Mouse (Mus musculus): ENCODE measurements around the gene Elf1. TPM values are rescaled to one million over a fixed set of nuclear protein-coding genes. Genes with fewer than 3 reads are reported as not detected.

Gene Elf1
- 243 TPM for total RNA-seq (2023)

DNA sequence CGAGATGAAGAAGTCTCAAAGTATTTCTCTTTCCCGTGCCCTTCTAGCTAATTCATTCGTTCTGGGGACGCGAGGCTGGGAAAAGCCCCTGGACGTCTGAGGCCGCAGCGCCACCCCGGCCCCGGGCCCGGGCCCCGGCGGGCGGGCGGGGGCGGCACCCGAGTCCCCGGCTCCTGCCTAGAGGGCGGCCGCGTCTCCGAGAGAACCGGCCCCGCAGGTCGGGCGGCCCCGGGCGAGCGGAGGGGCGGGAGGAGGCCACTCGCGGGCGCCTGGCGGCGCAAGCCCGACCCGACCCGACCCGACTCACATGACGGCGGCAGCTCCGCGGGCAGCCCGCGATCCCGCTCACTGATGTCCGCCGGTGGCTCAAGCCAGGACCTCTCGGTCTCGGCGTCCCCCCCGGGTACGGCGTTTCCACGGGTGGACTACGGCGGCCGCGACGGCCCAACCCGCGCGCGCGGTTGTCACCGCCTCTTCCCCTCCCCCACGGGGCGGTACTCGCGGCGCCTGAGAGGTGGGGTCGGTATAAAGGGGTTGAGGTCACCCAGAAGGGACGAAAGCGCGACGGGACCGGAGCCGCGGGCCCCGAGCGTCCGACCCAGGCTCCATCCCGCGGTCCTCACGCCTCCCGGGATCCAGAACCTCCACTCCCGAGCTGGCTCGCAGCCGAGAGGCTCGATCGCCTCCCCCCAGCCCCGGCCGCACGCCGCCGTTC, at the start of gene Elf1:
Elf1 (plus strand) TSS at position 571 of the 715 bp plus-strand sequence.

DNA sequence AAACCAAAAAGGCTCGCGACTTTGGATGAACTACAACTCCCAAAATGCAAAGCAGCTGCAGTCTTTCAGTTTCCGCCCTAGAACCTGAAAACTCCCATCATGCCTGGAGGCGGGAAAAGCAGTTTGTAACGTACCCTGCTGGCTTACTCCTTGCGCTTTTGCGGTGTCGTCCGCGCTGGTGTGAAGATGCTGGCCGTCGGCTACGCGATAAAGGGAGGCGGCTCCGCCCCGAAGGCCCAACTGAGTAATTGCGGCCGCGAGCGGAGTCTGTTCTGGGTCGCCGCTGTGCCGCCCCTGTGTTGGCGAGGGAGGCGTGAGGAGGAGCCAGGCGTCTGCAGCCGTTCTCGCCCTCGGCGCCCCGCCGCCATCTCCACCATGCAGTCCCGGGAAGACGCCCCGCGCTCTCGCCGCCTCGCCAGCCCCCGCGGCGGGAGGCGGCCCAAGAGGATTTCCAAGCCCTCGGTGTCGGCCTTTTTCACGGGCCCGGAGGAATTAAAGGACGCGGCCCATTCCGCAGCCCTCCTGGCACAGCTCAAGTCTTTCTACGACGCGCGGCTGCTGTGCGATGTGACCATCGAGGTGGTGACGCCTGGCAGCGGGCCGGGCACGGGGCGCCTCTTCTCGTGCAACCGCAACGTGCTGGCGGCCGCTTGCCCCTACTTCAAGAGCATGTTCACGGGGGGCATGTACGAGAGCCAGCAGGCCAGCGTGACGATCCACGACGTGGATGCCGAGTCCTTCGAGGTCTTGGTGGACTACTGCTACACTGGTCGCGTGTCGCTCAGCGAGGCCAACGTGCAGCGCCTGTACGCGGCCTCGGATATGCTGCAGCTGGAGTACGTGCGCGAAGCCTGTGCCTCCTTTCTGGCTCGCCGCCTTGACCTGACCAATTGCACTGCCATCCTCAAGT, 29.1 kb upstream of the Elf1 start, which contains the start of gene Kbtbd6:
Kbtbd6 (plus strand) TSS at position 155 of the 910 bp plus-strand sequence.

GRCm38 (mm10) chr14:79481339-79482151, 551 bp downstream of the Elf1 start, which contains the start of gene Wbp4:
Wbp4 (minus strand) TSS chr14:79481520.

DNA sequence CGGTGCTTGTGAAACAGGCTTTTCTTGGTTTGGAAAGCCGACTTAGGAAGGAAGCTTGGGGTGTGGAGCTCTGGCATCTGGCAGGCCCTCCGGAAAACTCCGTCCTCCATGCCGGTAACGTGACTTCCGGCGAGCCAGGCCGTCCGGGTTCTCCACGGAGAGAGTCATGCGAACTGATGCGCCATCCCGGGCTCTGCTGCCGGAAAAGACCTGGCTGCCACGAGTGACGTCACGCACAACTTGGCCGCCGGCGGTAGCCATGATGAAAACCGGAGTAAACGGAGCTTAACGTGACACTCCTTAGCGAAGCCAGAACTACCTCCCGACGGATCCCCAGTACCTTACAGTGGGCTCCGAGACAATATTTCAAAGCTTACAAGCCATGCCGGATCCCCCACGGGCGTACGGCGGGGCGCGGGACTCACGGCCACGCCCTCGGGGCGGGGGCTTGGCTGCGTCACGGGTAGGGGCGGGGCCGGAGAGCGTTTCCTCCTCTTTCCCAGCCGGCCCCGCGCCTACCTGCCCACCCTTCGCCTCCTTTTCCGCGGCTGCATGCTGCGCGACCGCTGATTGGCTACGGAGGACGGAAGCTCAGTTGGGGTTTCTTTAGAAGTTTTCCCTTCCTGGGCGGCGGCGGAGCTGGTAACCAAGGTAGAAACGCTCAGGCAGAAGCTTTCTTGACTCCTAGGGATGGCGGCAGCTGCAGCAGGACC, 106.3 kb downstream of the Elf1 start, which contains the start of gene Sugt1:
Sugt1 (plus strand) TSS at position 553 of the 713 bp plus-strand sequence.

Other genes with a start within 250 kb of the Elf1 start
- not detected for gene Zfp957, start 233.8 kb upstream of the Elf1 start, total RNA-seq (2023)
- gene Rgcc, start 179.5 kb upstream of the Elf1 start, total RNA-seq (2023), result 454 TPM
- 57.1 TPM for gene Naa16, start 90.4 kb upstream of the Elf1 start, total RNA-seq (2023)
- 0.32 TPM for gene Mtrf1, start 83.4 kb upstream of the Elf1 start, total RNA-seq (2023)
- 10.3 TPM for gene Kbtbd7, start 54.7 kb upstream of the Elf1 start, total RNA-seq (2023)
- 0.23 TPM for gene Kbtbd6, start 29.4 kb upstream of the Elf1 start, total RNA-seq (2023)
- 24.9 TPM for gene Wbp4, start 326 bp downstream of the Elf1 start, total RNA-seq (2023)
- 79.8 TPM for gene Sugt1, start 106.5 kb downstream of the Elf1 start, total RNA-seq (2023)
- gene Cnmd, start 181.0 kb downstream of the Elf1 start, total RNA-seq (2023), result not detected

Data from CD4-positive naive resting alpha-beta T cell, adult 76 days (primary cell).